Mouse (Mus musculus) hindbrain, postnatal 0 days (tissue): Measurements from ENCODE around the gene Dnajc2. TPM values are rescaled to one million over a fixed set of nuclear protein-coding genes. Genes with fewer than 3 reads are reported as not detected.
A peak's percentile ranks its signal among the peaks of the same experiment; 100 is the strongest.

Experiments
- ATAC-seq: fragments of 200-750 bp; cut with Nextera tagmentation; 2 replicates; pipeline ENCODE4 v1.8.0; 2017; ENCODE audit warnings: mild to moderate bottlenecking, moderate TSS enrichment, moderate library complexity
- DNase-seq: peaks from one replicate; pipeline ENCODE4 v3.0.0-alpha.2; 2015; ENCODE audit warnings: low spot score
- H3K27ac ChIP-seq: fragments of 300-500 bp; sonication (generic); 2 replicates; pipeline ENCODE4 v1.5.1; 2014; ENCODE audit warnings: mild to moderate bottlenecking
- H3K27me3 ChIP-seq: fragments of 300-500 bp; sonication (generic); 2 replicates; pipeline ENCODE4 v1.6.1; 2014; ENCODE audit warnings: low read length, mixed read lengths; ENCODE audit not compliant: insufficient read depth
- H3K36me3 ChIP-seq: fragments of 300-500 bp; sonication (generic); 2 replicates; pipeline ENCODE4 v1.6.1; 2014; ENCODE audit warnings: low read length, mixed read lengths; ENCODE audit not compliant: insufficient read depth
- H3K4me1 ChIP-seq: fragments of 300-500 bp; sonication (generic); 2 replicates; pipeline ENCODE4 v1.6.1; 2014; ENCODE audit warnings: antibody characterized with exemption, low read length, mixed read lengths; ENCODE audit not compliant: insufficient read depth
- H3K4me2 ChIP-seq: fragments of 300-500 bp; sonication (generic); 2 replicates; pipeline ENCODE4 v1.6.1; 2014; ENCODE audit warnings: low read depth, mild to moderate bottlenecking, low read length, moderate library complexity, mixed read lengths
- H3K4me3 ChIP-seq: fragments of 300-500 bp; sonication (generic); 2 replicates; pipeline ENCODE4 v1.5.1; 2014; ENCODE audit warnings: low read length
- H3K9ac ChIP-seq: fragments of 300-500 bp; sonication (generic); replicated peaks from 2 replicates; pipeline ENCODE4 v1.6.1; 2014; ENCODE audit warnings: mild to moderate bottlenecking, low read length, moderate library complexity, mixed read lengths
- H3K9me3 ChIP-seq: fragments of 300-500 bp; sonication (generic); 2 replicates; pipeline ENCODE4 v1.6.1; 2016; ENCODE audit warnings: low read length, mixed read lengths
- CTCF ChIP-seq: IDR thresholded peaks from 2 replicates; pipeline ENCODE4 v1.5.1; 2016; ENCODE audit warnings: antibody characterized with exemption, control low read depth, low read depth
- WGBS: fragments of 180-500 bp; shearing (Covaris S2); extraction: QIAGEN DNeasy Blood & Tissue Kit; methylation state at CpG from one replicate; pipeline ENCODE4 v1.1.7; 2014; 5-methylcytosine and 5-hydroxymethylcytosine counted together
- polyA plus RNA-seq: library from polyadenylated mRNA; unstranded; fragments of >200 nt; fragmentation: Nextera tagmentation; extraction: Ambion mirVana; gene quantifications from 2 replicates; pipeline ENCODE4 v1.2.1, GENCODE M21; 2015
- total RNA-seq: library from RNA; depleted of rRNA; stranded (reverse); fragments of >200 nt; gene quantifications from 2 replicates; pipeline ENCODE4 v1.2.3, GENCODE M21; 2014

Dnajc2 gene
- total and polyA plus RNA-seq, 2 experiments from 2014 or later: 20.0 to 69.8 TPM

DNA sequence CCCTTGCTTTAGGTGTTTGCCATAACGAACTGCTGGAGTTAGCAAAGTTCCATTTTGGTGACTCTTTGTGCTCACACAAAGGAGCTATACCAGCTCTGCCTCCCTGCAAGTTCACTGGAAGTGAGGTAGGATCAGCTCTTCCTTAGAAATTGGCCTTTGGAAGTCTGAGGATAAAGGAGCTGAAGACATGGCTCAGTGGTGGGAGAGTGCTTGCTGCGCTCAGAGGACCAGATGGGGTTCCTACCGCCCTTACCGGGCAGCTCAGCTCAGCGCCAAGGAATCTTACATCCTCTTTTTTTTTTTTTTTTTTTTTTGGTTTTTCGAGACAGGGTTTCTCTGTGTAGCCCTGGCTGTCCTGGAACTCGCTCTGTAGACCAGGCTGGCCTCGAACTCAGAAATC lies 39.1 kb downstream of the Dnajc2 start:
- Histone ChIP-seq H3K27me3 (no peaks in the 10 kb centered on the region), H3K36me3 (peaks cover 65% of the 10 kb centered on the region), H3K4me2 (no peak overlapping the region), H3K9ac (no peak overlapping the region), H3K9me3 (no peaks in the 10 kb centered on the region), H3K27ac (no peak overlapping the region), H3K4me3 (no peak overlapping the region), H3K4me1 (no peaks in the 10 kb centered on the region)
- DNase-seq (no peak), ATAC-seq (no peak)
- WGBS: 92% methylated on average over 7 of the region's 8 CpGs
- TF ChIP-seq CTCF: no peak

DNA sequence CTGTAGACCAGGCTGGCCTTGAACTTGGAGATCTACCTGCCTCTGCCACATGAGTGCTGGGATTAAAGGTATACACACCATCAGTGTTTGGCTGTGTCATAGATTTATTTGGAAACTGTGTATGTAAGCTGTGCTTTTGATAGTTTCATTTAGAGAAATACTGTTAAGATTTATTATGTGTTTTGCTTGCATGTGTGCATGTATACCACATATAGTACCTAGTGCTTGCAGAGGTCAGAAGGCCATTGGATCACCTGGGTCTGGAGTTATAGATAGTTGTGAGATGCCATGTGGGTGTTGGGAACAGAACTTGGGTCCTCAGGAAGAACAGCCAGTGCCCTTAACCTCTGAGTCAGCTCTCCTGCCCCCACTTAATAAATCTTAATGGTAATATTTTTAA lies 40.4 kb downstream of the Dnajc2 start:
- Histone ChIP-seq H3K27ac (no peak overlapping the region), H3K27me3 (no peaks in the 10 kb centered on the region), H3K4me3 (no peak overlapping the region), H3K36me3 (peaks cover 73% of the 10 kb centered on the region), H3K4me1 (no peaks in the 10 kb centered on the region), H3K4me2 (no peak overlapping the region), H3K9ac (no peak overlapping the region), H3K9me3 (no peaks in the 10 kb centered on the region)
- no peak for TF ChIP-seq CTCF
- DNase-seq: no peak
- no peak for ATAC-seq

DNA sequence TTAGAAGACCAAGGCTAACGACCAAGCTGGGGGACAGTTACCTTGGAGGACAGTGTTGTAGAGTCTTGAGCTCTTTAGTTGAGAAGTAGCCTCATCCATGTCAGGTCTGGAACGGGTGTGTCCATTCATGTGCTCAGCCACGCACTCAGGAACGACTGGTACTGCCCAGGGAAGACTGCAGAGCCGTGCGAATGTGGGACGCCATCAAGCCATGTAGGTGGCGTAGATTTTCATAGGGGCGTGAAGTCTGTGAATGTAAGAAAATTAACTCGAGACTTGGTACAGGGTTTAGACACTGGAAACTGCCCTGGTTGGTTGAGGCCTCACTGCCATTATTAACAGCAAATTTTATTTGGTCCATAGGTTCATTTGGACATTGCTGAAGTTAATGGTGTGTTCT lies 41.4 kb downstream of the Dnajc2 start:
- Histone ChIP-seq H3K4me1 (no peaks in the 10 kb centered on the region), H3K36me3 (peaks cover 78% of the 10 kb centered on the region), H3K9me3 (no peaks in the 10 kb centered on the region), H3K27me3 (no peaks in the 10 kb centered on the region), H3K4me3 (no peak overlapping the region), H3K4me2 (no peak overlapping the region), H3K9ac (no peak overlapping the region), H3K27ac (no peak overlapping the region)
- DNase-seq (no peak), ATAC-seq (no peak)
- 95% methylated on average over 10 of the region's 10 CpGs for WGBS
- TF ChIP-seq CTCF: no peak

DNA sequence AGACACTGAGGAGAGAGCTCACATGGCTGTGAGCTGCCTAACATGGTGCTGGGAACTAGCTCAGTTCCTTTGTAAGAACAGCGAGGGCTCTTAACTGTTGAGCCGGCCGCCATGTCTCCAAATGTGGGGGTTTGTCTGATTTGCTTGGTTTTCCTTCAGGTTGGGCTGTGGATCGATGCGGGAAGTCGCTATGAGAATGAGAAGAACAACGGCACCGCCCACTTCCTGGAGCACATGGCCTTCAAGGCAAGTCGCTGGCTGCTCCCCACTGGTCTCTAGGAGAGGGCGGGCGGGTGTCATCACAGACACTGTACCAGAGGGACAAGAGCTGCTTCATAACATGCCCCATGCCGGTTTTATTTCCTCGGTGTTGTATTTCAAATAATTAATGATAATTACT lies 45.2 kb downstream of the Dnajc2 start:
- TF ChIP-seq CTCF: no peak
- Histone ChIP-seq H3K27ac (no peak overlapping the region), H3K36me3 (peaks cover 49% of the 10 kb centered on the region), H3K4me2 (no peak overlapping the region), H3K27me3 (no peaks in the 10 kb centered on the region), H3K4me1 (0 out of 2 replicates have a peak, but pooled peaks cover 10% of the 10 kb centered on the region), H3K9ac (no peak overlapping the region), H3K4me3 (no peak overlapping the region), H3K9me3 (no peaks in the 10 kb centered on the region)
- WGBS: 94% methylated on average over 13 of the region's 13 CpGs
- ATAC-seq (no peak), DNase-seq (no peak)

DNA sequence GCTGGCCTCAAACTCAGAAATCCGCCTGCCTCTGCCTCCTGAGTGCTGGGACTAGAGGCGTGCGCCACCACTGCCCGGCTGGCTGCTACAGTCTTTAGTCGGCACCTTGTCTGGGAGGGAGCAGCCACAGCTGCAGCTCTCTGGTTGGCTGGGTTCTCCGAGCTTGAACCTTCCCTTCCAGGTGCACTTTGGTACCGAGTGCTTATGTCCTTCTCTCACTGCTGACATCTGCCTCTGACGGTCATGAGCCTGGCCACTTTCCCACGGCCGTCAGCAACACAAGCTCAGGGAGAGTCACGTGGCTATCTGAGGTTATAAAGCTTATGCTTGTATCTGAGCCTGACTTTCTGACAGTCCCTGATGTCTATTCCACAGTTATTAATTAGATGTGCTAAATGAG lies 45.9 kb downstream of the Dnajc2 start:
- ATAC-seq: no peak
- Histone ChIP-seq H3K4me2 (no peak overlapping the region), H3K27ac (no peak overlapping the region), H3K27me3 (no peaks in the 10 kb centered on the region), H3K9me3 (no peaks in the 10 kb centered on the region), H3K9ac (no peak overlapping the region), H3K4me3 (no peak overlapping the region), H3K4me1 (0 out of 2 replicates have a peak, but pooled peaks cover 10% of the 10 kb centered on the region), H3K36me3 (peaks cover 41% of the 10 kb centered on the region)
- DNase-seq: no peak
- no peak for TF ChIP-seq CTCF
- WGBS: 90% methylated on average over 11 of the region's 11 CpGs

DNA sequence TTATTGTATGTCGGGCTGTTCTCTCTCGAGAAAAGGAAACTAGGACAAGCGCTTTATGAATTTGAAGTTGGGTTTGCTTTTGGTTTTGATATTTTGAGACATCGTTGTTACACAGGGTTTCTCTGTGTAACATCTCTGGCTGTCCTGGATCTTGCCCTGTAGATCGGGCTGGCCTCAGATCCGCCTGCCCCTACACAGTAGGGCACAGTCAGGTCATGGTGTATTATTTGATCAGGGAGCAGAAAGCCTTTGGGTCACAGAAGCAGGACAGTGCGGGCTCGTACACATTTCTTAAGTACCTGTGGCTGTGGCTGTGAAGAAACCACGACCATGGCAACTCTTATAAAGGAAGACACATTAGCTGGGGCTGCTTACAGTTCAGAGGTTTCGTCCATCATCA lies 47.4 kb downstream of the Dnajc2 start:
- 19% methylated on average over 10 of the region's 10 CpGs for WGBS
- H3K4me2 ChIP-seq: peak overlapping the region; percentile 86
- no peaks in the 10 kb centered on the region for H3K27me3 ChIP-seq
- H3K27ac ChIP-seq: no peak overlapping the region
- no peaks in the 10 kb centered on the region for H3K9me3 ChIP-seq
- peak overlapping the region; percentile 87 for H3K9ac ChIP-seq
- peaks cover 26% of the 10 kb centered on the region for H3K36me3 ChIP-seq
- H3K4me3 ChIP-seq: peak overlapping the region; percentile 97
- DNase-seq (no peak), ATAC-seq (no peak)
- no peak for TF ChIP-seq CTCF
- H3K4me1 ChIP-seq: peaks cover 17% of the 10 kb centered on the region; the same call in 1 of the 2 replicates

DNA sequence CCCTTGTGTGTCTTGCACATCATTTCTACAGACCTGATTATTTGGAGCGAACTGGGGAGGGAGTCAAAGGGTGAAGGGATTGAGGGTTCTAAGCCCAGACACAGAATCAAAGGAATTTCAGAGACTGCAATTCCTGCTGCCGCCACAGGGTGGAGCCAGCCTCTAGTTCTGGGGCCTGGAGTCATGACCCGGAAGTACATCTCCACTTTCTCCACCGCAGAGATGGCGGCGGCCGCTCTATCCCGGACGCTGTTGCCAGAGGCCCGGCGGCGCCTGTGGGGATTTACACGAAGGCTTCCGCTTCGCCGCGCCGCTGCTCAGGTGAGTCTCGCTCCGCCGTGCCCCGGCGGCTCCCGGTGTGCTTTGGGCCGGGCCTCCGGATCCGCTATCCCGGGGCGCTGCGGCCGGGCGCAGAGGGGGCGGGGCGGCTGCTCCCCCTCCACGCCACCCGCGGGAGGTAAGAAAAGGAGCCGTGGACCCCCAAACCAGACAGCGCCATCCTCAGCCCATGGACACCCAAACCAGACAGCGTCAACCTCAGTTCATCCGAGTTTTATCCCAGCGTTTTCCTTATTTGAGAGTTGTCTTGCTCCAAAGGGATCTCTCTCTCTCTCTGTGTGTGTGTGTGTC lies 48.0 kb downstream of the Dnajc2 start, which contains the start of gene Pmpcb:
Pmpcb (plus strand) TSS at position 186 of the 630 bp plus-strand sequence.
- ATAC-seq: peak; percentile 90
- under 1% methylated on average over 42 of the region's 42 CpGs for WGBS

More for the DNA sequence above, 48.0 kb downstream of the Dnajc2 start, which contains the start of gene Pmpcb:
- peak within 1 kb of the TSS; percentile 97 for H3K4me3 ChIP-seq
- peaks cover 26% of the 10 kb centered on the region for H3K36me3 ChIP-seq
- H3K9ac ChIP-seq: peak within 1 kb of the TSS; percentile 87
- no peaks in the 10 kb centered on the region for H3K27me3 ChIP-seq
- peak within 1 kb of the TSS; percentile 86 for H3K4me2 ChIP-seq
- H3K9me3 ChIP-seq: no peaks in the 10 kb centered on the region
- peak; percentile 94 for DNase-seq
- peaks cover 17% of the 10 kb centered on the region; the same call in 1 of the 2 replicates for H3K4me1 ChIP-seq
- peak; percentile 94 for TF ChIP-seq CTCF
- H3K27ac ChIP-seq: peak within 1 kb of the TSS; percentile 86
